Mouse (Mus musculus): ENCODE measurements at regions not wholly inside any gene's neighbourhood (a gene's known extent, or its start where the extent isn't known, plus 50 kb on each side); places are given as distances from the start of the nearest gene placed in this dataset.

DNA sequence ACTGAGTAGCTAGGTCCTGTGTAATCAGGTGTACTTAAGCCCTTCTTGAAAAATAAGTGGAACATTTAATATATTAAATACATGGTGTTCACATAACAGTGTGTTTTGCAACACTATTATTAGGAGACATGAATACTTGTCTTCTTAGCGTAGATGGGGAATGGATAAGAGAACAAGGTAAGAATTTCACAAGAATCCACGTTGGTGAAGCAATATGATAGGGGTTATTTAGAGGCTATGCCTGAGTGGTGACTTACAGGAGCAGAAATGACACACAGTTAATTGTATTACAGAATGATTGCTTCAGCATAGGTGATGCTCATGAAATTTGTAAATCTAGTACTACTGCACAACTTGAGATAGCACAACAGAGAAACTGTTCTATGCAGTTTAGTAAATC is 964.5 kb upstream of the Alcam start:
- no peak overlapping the region for H3K9ac ChIP-seq (ENCODE audit: insufficient read depth, low read depth)
- H3K4me3 ChIP-seq (replicated peaks in 1 of 3; ENCODE audit: low read depth in 2 of 3, low read length in 2 of 3, poor library complexity in 1 of 3) = no peak overlapping the region
- no peaks in the 10 kb centered on the region for H3K36me3 ChIP-seq (replicated peaks in 1 of 2; ENCODE audit: control insufficient read depth in 1 of 2, insufficient read depth in 1 of 2, low read length in 1 of 2)
- no peaks in the 10 kb centered on the region for H3K9me3 ChIP-seq (replicated peaks; ENCODE audit: low read length)
- H3K27ac ChIP-seq (ENCODE audit: insufficient read depth, low read depth) = no peak overlapping the region
- no peaks in the 10 kb centered on the region for H3K4me1 ChIP-seq (ENCODE audit: control insufficient read depth in 1 of 2, insufficient read depth in 2 of 2)
- H3K4me2 ChIP-seq (ENCODE audit: insufficient read depth, low read depth, poor library complexity, severe bottlenecking) = no peak overlapping the region
- TF ChIP-seq ZMIZ1 (IDR thresholded peaks at IDR 0.05; ENCODE audit: low read depth, low read length) = no peak
- no peaks in the 10 kb centered on the region for H3K79me2 ChIP-seq (replicated peaks; ENCODE audit: control insufficient read depth, extremely low read depth, insufficient read depth, poor library complexity, severe bottlenecking)
- no peak for DNase-seq (ENCODE audit: extremely low read depth)
- H3K27me3 ChIP-seq (replicated peaks) = no peaks in the 10 kb centered on the region
- in situ Hi-C loops (cut with MboI; ENCODE audit: low pct_ligation_motif_present, low pct_unique_long_range_greater_than_20kb, low sequenced_read_pairs) = no loop called here
- dilution Hi-C loops (cut with MboI; ENCODE audit: extremely low pct_ligation_motif_present, extremely low pct_unique_long_range_greater_than_20kb, low sequenced_read_pairs) = no loop called here

DNA sequence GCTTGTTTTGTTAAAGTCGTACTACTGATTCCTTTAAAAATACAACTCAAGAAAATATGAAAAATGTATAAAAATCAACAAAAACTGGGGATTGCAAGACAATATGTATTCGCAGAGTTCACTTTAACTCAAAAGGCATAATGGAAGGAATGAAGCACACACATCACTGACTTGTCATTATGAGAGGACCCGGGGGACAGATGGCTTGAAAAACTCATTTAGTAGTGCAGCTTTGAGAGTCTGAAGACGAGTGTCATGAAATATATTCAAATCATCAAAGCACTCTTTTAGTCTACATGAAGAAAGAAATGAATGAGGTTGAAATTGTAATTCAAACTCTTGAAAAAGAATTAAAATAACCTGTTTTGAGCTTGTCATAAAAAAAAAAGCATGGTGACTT is 931.3 kb upstream of the Alcam start:
- dilution Hi-C loops (cut with MboI; ENCODE audit: extremely low pct_ligation_motif_present, extremely low pct_unique_long_range_greater_than_20kb, low sequenced_read_pairs) = no loop called here
- in situ Hi-C loops (cut with MboI; ENCODE audit: low pct_ligation_motif_present, low pct_unique_long_range_greater_than_20kb, low sequenced_read_pairs) = no loop called here
- Histone ChIP-seq H3K27ac (ENCODE audit: insufficient read depth, low read depth) (no peak overlapping the region), H3K9me3 (replicated peaks; ENCODE audit: low read length) (peaks cover 3% of the 10 kb centered on the region), H3K4me3 (replicated peaks in 1 of 3; ENCODE audit: low read depth in 2 of 3, low read length in 2 of 3, poor library complexity in 1 of 3) (no peak overlapping the region), H3K36me3 (replicated peaks in 1 of 2; ENCODE audit: control insufficient read depth in 1 of 2, insufficient read depth in 1 of 2, low read length in 1 of 2) (no peaks in the 10 kb centered on the region), H3K27me3 (replicated peaks) (no peaks in the 10 kb centered on the region), H3K4me1 (ENCODE audit: control insufficient read depth in 1 of 2, insufficient read depth in 2 of 2) (no peaks in the 10 kb centered on the region), H3K9ac (ENCODE audit: insufficient read depth, low read depth) (no peak overlapping the region), H3K4me2 (ENCODE audit: insufficient read depth, low read depth, poor library complexity, severe bottlenecking) (no peak overlapping the region), H3K79me2 (replicated peaks; ENCODE audit: control insufficient read depth, extremely low read depth, insufficient read depth, poor library complexity, severe bottlenecking) (no peaks in the 10 kb centered on the region)
- TF ChIP-seq POLR2A (IDR thresholded peaks at IDR 0.05; ENCODE audit: low read depth, low read length) = no peak
- TF ChIP-seq SIN3A (IDR thresholded peaks at IDR 0.05; ENCODE audit: low read length) = no peak
- no peak for TF ChIP-seq E2F4 (IDR thresholded peaks at IDR 0.05; ENCODE audit: insufficient replicate concordance, low read depth, low read length)
- no peak for TF ChIP-seq EP300 (IDR thresholded peaks at IDR 0.05; ENCODE audit: low read length)
- no peak for TF ChIP-seq GABPA (IDR thresholded peaks at IDR 0.05; ENCODE audit: insufficient replicate concordance, low read depth, low read length)
- TF ChIP-seq MAFK (IDR thresholded peaks at IDR 0.05; ENCODE audit: insufficient replicate concordance, low read length) = no peak
- TF ChIP-seq ZNF384 (IDR thresholded peaks at IDR 0.05; ENCODE audit: low read depth, low read length) = no peak
- no peak for TF ChIP-seq USF1 (IDR thresholded peaks at IDR 0.05; ENCODE audit: low read depth, low read length)
- TF ChIP-seq ZMIZ1 (IDR thresholded peaks at IDR 0.05; ENCODE audit: low read depth, low read length) = no peak
- no peak for TF ChIP-seq KAT2A (IDR thresholded peaks at IDR 0.05; ENCODE audit: insufficient replicate concordance, low read length)
- no peak for TF ChIP-seq NELFE (IDR thresholded peaks at IDR 0.05; ENCODE audit: low read depth, low read length)
- no peak for TF ChIP-seq TBP (conservative IDR thresholded peaks at IDR 0.05; ENCODE audit: low read depth, low read length)
- TF ChIP-seq ETS1 (conservative IDR thresholded peaks at IDR 0.05; ENCODE audit: low read depth, low read length) = no peak
- TF ChIP-seq ZC3H11A (IDR thresholded peaks at IDR 0.05; ENCODE audit: low read depth, low read length) = no peak
- TF ChIP-seq HCFC1 (IDR thresholded peaks at IDR 0.05; ENCODE audit: low read depth, low read length) = no peak
- no peak for TF ChIP-seq ZKSCAN1 (IDR thresholded peaks at IDR 0.05; ENCODE audit: borderline replicate concordance, low read depth, low read length)
- TF ChIP-seq CHD2 (IDR thresholded peaks at IDR 0.05; ENCODE audit: low read length) = no peak
- TF ChIP-seq USF2 (conservative IDR thresholded peaks at IDR 0.05; ENCODE audit: low read depth, low read length) = no peak
- DNase-seq (ENCODE audit: extremely low read depth) = no peak
